Mouse (Mus musculus): ENCODE measurements at regions not wholly inside any gene's neighbourhood (a gene's known extent, or its start where the extent isn't known, plus 50 kb on each side); places are given as distances from the start of the nearest gene placed in this dataset.

DNA sequence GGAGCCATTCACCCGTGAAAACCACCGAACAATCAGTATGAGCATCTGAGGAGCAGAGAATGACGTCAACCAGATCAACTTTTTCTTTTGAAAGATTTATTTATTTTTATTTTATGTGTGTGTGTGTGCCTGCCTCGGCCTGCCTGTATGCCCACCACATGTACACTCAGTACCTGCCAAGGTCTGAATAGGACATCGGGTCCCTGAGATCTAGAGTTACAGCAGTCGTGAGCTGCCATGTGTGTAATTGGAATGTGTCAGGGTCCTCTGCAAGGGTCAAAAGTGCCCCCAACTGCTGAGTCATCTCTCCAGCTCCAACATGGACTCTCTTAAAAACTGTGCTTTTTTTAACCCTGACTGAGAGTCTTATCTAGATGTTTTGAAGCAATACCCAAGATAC lies 316.9 kb upstream of the N6amt1 start:
- no peaks in the 10 kb centered on the region for H3K4me1 ChIP-seq (ENCODE audit: control insufficient read depth, insufficient read depth, low read length)
- no peaks in the 10 kb centered on the region for H3K9me3 ChIP-seq (ENCODE audit: control insufficient read depth, low read length)
- TF ChIP-seq POLR2A (IDR thresholded peaks at IDR 0.05; ENCODE audit: borderline replicate concordance, extremely low read depth, insufficient read depth, insufficient read length): no peak
- ATAC-seq (ENCODE audit: low FRiP score, low read depth) (no peak), DNase-seq (ENCODE audit: low spot score) (no peak)
- H3K27ac ChIP-seq (replicated peaks; ENCODE audit: low read depth, low read length): no peak overlapping the region
- H3K27me3 ChIP-seq (ENCODE audit: control insufficient read depth, insufficient read depth, low read length): no peaks in the 10 kb centered on the region
- H3K4me3 ChIP-seq (replicated peaks; ENCODE audit: low read length): no peak overlapping the region
- no peak overlapping the region for H3K4me2 ChIP-seq (replicated peaks; ENCODE audit: low read depth, low read length, severe bottlenecking)
- 75% methylated on average over 6 of the region's 6 CpGs for WGBS
- H3K9ac ChIP-seq (ENCODE audit: low read depth, low read length, severe bottlenecking): no peak overlapping the region
- H3K36me3 ChIP-seq (ENCODE audit: control insufficient read depth, insufficient read depth, low read length): no peaks in the 10 kb centered on the region

GRCm38 (mm10) chr16:87031836-87032235 lies 322.1 kb upstream of the N6amt1 start:
- Histone ChIP-seq H3K9ac (ENCODE audit: low read depth, low read length, severe bottlenecking) (no peak overlapping the region), H3K4me3 (replicated peaks; ENCODE audit: low read length) (no peak overlapping the region), H3K36me3 (ENCODE audit: control insufficient read depth, insufficient read depth, low read length) (no peaks in the 10 kb centered on the region), H3K9me3 (ENCODE audit: control insufficient read depth, low read length) (no peaks in the 10 kb centered on the region), H3K27me3 (ENCODE audit: control insufficient read depth, insufficient read depth, low read length) (no peaks in the 10 kb centered on the region), H3K4me2 (replicated peaks; ENCODE audit: low read depth, low read length, severe bottlenecking) (no peak overlapping the region), H3K4me1 (ENCODE audit: control insufficient read depth, insufficient read depth, low read length) (0 out of 2 replicates have a peak, but pooled peaks cover 5% of the 10 kb centered on the region), H3K27ac (replicated peaks; ENCODE audit: low read depth, low read length) (no peak overlapping the region)
- ATAC-seq (ENCODE audit: low FRiP score, low read depth): no peak
- TF ChIP-seq POLR2A (IDR thresholded peaks at IDR 0.05; ENCODE audit: borderline replicate concordance, extremely low read depth, insufficient read depth, insufficient read length): no peak
- no peak for DNase-seq (ENCODE audit: low spot score)
- WGBS: 72% methylated on average over 3 of the region's 3 CpGs

DNA sequence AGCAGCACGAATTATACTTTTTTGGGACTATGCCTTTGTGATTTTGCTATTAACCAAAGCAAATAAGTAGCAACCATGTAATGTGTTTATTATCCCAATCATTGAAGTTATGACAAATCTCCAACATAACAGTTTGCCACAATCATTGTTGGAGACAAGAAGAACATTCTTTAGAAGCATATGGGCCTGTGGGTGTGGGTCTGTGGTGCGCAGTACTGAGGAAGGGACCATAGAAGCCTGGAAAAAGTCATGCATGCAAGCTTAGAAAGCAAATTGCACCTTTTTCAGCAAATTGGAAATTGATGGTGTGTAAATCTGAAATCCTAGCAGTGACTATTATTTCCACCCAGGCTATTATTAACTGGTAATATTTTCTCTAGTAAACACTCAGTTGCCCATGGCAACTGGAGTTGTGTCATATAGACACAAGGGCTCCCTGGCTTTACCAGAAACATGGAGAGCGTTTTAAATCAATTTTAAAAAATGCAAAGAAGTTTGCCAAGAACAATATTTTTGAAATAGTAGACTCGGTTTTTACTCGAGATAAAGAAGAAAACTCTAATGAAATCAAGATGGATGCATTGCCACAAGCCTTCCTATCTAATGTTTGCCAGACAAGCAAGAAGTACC lies 325.4 kb upstream of the N6amt1 start:
- Histone ChIP-seq H3K9me3 (ENCODE audit: control insufficient read depth, low read length) (no peaks in the 10 kb centered on the region), H3K27ac (replicated peaks; ENCODE audit: low read depth, low read length) (no peak overlapping the region), H3K27me3 (ENCODE audit: control insufficient read depth, insufficient read depth, low read length) (no peaks in the 10 kb centered on the region), H3K4me2 (replicated peaks; ENCODE audit: low read depth, low read length, severe bottlenecking) (no peak overlapping the region), H3K9ac (ENCODE audit: low read depth, low read length, severe bottlenecking) (no peak overlapping the region), H3K4me1 (ENCODE audit: control insufficient read depth, insufficient read depth, low read length) (0 out of 2 replicates have a peak, but pooled peaks cover 5% of the 10 kb centered on the region), H3K4me3 (replicated peaks; ENCODE audit: low read length) (no peak overlapping the region), H3K36me3 (ENCODE audit: control insufficient read depth, insufficient read depth, low read length) (no peaks in the 10 kb centered on the region)
- WGBS: 55% methylated on average over 5 of the region's 5 CpGs
- 0 out of 2 replicates have a peak, but pooled peaks have one; percentile 62 for ATAC-seq (ENCODE audit: low FRiP score, low read depth)
- DNase-seq (ENCODE audit: low spot score): peak; percentile 80
- TF ChIP-seq POLR2A (IDR thresholded peaks at IDR 0.05; ENCODE audit: borderline replicate concordance, extremely low read depth, insufficient read depth, insufficient read length): no peak

DNA sequence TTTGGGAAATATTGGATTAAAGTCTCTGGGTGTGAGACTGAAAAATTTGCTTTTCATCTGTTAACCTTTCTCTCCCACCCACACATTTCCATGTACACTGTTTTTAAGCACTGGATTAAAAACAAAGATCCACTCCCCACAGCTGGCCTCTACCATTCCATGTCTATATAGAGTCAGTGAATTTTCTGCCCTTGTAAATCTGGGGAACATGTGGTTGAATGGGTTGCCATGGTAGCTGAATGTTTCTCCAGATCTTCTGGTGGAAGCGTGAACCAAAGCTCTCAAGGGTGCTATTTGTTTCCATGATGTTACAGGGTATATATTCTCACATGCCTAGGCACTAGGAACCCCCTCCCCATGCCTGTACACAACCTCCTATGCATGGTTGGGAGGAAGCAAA lies 326.4 kb upstream of the N6amt1 start:
- Histone ChIP-seq H3K4me1 (ENCODE audit: control insufficient read depth, insufficient read depth, low read length) (0 out of 2 replicates have a peak, but pooled peaks cover 5% of the 10 kb centered on the region), H3K27me3 (ENCODE audit: control insufficient read depth, insufficient read depth, low read length) (no peaks in the 10 kb centered on the region), H3K4me2 (replicated peaks; ENCODE audit: low read depth, low read length, severe bottlenecking) (no peak overlapping the region), H3K9me3 (ENCODE audit: control insufficient read depth, low read length) (no peaks in the 10 kb centered on the region), H3K36me3 (ENCODE audit: control insufficient read depth, insufficient read depth, low read length) (no peaks in the 10 kb centered on the region), H3K9ac (ENCODE audit: low read depth, low read length, severe bottlenecking) (no peak overlapping the region), H3K27ac (replicated peaks; ENCODE audit: low read depth, low read length) (no peak overlapping the region), H3K4me3 (replicated peaks; ENCODE audit: low read length) (no peak overlapping the region)
- WGBS: 29% methylated on average over 1 of the region's 1 CpGs
- ATAC-seq (ENCODE audit: low FRiP score, low read depth) (peak; percentile 65; the same call in 1 of the 2 replicates), DNase-seq (ENCODE audit: low spot score) (peak; percentile 66)
- no peak for TF ChIP-seq POLR2A (IDR thresholded peaks at IDR 0.05; ENCODE audit: borderline replicate concordance, extremely low read depth, insufficient read depth, insufficient read length)

GRCm38 (mm10) chr16:87022041-87022440 lies 331.9 kb upstream of the N6amt1 start:
- no peak overlapping the region for H3K27ac ChIP-seq (replicated peaks; ENCODE audit: low read depth, low read length)
- no peak for ATAC-seq (ENCODE audit: low FRiP score, low read depth)

More at GRCm38 (mm10) chr16:87022041-87022440, 331.9 kb upstream of the N6amt1 start:
- DNase-seq (ENCODE audit: low spot score): no peak
- Histone ChIP-seq H3K36me3 (ENCODE audit: control insufficient read depth, insufficient read depth, low read length) (no peaks in the 10 kb centered on the region), H3K27me3 (ENCODE audit: control insufficient read depth, insufficient read depth, low read length) (no peaks in the 10 kb centered on the region), H3K4me1 (ENCODE audit: control insufficient read depth, insufficient read depth, low read length) (no peaks in the 10 kb centered on the region), H3K9me3 (ENCODE audit: control insufficient read depth, low read length) (no peaks in the 10 kb centered on the region), H3K4me2 (replicated peaks; ENCODE audit: low read depth, low read length, severe bottlenecking) (no peak overlapping the region), H3K4me3 (replicated peaks; ENCODE audit: low read length) (no peak overlapping the region), H3K9ac (ENCODE audit: low read depth, low read length, severe bottlenecking) (no peak overlapping the region)
- 86% methylated on average over 4 of the region's 4 CpGs for WGBS
- no peak for TF ChIP-seq POLR2A (IDR thresholded peaks at IDR 0.05; ENCODE audit: borderline replicate concordance, extremely low read depth, insufficient read depth, insufficient read length)

Data from limb, embryonic 14.5 days (tissue).